Mouse (Mus musculus) ES-CJ7 (cell line): ENCODE results near the gene Fam78a.

Experiments used
- DNase-seq: peaks from one replicate; pipeline ENCODE4 v3.0.0; 2011; ENCODE audit warnings: low read depth, low spot score

Gene Fam78a

GRCm38 (mm10) chr2:32102944-32103343 lies 18.3 kb upstream of the Fam78a start:
- DNase-seq = peak; percentile 33

- no peak for DNase-seq
Measured at GRCm38 (mm10) chr2:32096122-32096420, 11.4 kb upstream of the Fam78a start.

GRCm38 (mm10) chr2:32095351-32096121 lies 10.9 kb upstream of the Fam78a start, which contains the start of gene Plpp7:
Gene Plpp7, plus strand, starts transcription at chr2:32095528.
- DNase-seq = no peak

GRCm38 (mm10) chr2:32094001-32094707 lies 9.5 kb upstream of the Fam78a start:
- DNase-seq = no peak

- no peak for DNase-seq
Measured at GRCm38 (mm10) chr2:32091956-32092355, 7.3 kb upstream of the Fam78a start.

GRCm38 (mm10) chr2:32090145-32090544 lies 5.5 kb upstream of the Fam78a start:
- no peak for DNase-seq

- DNase-seq = no peak
Measured at GRCm38 (mm10) chr2:32089606-32090005, 4.9 kb upstream of the Fam78a start.

- DNase-seq = peak; percentile 39
Measured at GRCm38 (mm10) chr2:32088372-32088981, 3.8 kb upstream of the Fam78a start.

- DNase-seq = no peak
Measured at GRCm38 (mm10) chr2:32087606-32088005, 2.9 kb upstream of the Fam78a start.

- no peak for DNase-seq
Measured at GRCm38 (mm10) chr2:32085231-32085630, 574 bp upstream of the Fam78a start.

- DNase-seq = no peak
Measured at GRCm38 (mm10) chr2:32084872-32085199, 179 bp upstream of the Fam78a start.

- peak; percentile 24 for DNase-seq
Measured at GRCm38 (mm10) chr2:32083159-32084011, 1.3 kb downstream of the Fam78a start.

GRCm38 (mm10) chr2:32082229-32082628 lies 2.4 kb downstream of the Fam78a start:
- no peak for DNase-seq

- no peak for DNase-seq
Measured at GRCm38 (mm10) chr2:32081296-32081929, 3.2 kb downstream of the Fam78a start.

- no peak for DNase-seq
Measured at GRCm38 (mm10) chr2:32080681-32081080, 4.0 kb downstream of the Fam78a start.

GRCm38 (mm10) chr2:32079191-32079725 lies 5.4 kb downstream of the Fam78a start:
- peak; percentile 41 for DNase-seq

- peak; percentile 37 for DNase-seq
Measured at GRCm38 (mm10) chr2:32078522-32078921, 6.1 kb downstream of the Fam78a start.

- DNase-seq = no peak
Measured at GRCm38 (mm10) chr2:32077744-32078143, 6.9 kb downstream of the Fam78a start.

- DNase-seq = no peak
Measured at GRCm38 (mm10) chr2:32075368-32075767, 9.3 kb downstream of the Fam78a start.

- no peak for DNase-seq
Measured at GRCm38 (mm10) chr2:32074404-32074803, 10.3 kb downstream of the Fam78a start.

- no peak for DNase-seq
Measured at GRCm38 (mm10) chr2:32070747-32071146, 13.9 kb downstream of the Fam78a start.
